ENCODE assay signal across 31 mouse cellular contexts in the genomic region with DNA sequence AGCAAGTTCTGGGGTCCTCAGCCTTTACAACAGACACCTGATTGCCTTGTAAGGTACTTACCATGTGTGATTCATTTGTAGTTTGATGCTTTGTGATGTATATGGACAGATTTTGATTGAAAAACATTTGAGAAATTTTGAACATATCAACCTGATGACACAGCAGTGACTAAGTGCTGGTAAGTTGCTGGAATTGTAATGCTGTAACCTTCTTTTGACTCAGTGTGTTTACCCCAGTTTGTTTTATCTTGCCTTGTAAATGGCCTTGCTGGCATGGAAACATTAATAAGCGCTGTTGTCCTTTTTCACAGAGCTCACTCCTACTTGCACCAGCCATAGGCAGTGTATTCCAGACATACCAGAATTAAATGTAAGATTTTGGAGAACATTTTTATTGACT. TPM values are rescaled to one million over a fixed set of nuclear protein-coding genes. Genes with fewer than 3 reads are reported as not detected.
"Had no signal": no experiment of that assay in that cellular context is flagged by ENCODE, and none has a peak within 500 bp of the region (broad histone marks: within the 10 kb centered on the region; RNA-seq: fewer than 3 reads in every experiment).

No protein-coding gene starts in this region.

- DNase-seq: kidney, postnatal 10 days; kidney, postnatal 36 days; layer of hippocampus, adult 9-11 months; liver, embryonic 13.5 days; lung, adult 2 months; lung, postnatal 14 days; lung, postnatal 4 days; midbrain, embryonic 14.5 days; thymus, adult 18-20 months; thymus, postnatal 36 days had no signal

RNA-seq across cellular contexts. Expression of gene Gm17571, which starts 14.4 kb away (rescaled TPM):
- total RNA-seq: layer of hippocampus, postnatal 25 days; left cerebral cortex, adult 18-20 months; left cerebral cortex, postnatal 10 days; left cerebral cortex, postnatal 36 days; liver, adult 2 months; megakaryocyte progenitor cell, adult 5-6 weeks; megakaryocyte-erythroid progenitor cell, adult 5-6 weeks; midbrain, postnatal 0 days had no signal
- polyA plus RNA-seq: kidney, embryonic 15.5 days; limb, embryonic 11.5 days; limb, embryonic 14.5 days; liver, adult 2 months; liver, embryonic 13.5 days; liver, embryonic 16.5 days; lung, adult 2 months; lung, embryonic 16.5 days; midbrain, embryonic 11.5 days; midbrain, embryonic 14.5 days; midbrain, postnatal 0 days; neural tube, embryonic 11.5 days; neural tube, embryonic 14.5 days; small intestine, adult 2 months; spleen, adult 2 months; stomach, embryonic 16.5 days; testis, adult 2 months; urinary bladder, adult 2 months had no signal
